Mouse (Mus musculus) kidney, adult 9 months (tissue): ENCODE data around the gene Fam92b.

Experiments
- DNase-seq: peaks from one replicate; pipeline ENCODE4 v3.0.0; 2022

Gene Fam92b

DNA sequence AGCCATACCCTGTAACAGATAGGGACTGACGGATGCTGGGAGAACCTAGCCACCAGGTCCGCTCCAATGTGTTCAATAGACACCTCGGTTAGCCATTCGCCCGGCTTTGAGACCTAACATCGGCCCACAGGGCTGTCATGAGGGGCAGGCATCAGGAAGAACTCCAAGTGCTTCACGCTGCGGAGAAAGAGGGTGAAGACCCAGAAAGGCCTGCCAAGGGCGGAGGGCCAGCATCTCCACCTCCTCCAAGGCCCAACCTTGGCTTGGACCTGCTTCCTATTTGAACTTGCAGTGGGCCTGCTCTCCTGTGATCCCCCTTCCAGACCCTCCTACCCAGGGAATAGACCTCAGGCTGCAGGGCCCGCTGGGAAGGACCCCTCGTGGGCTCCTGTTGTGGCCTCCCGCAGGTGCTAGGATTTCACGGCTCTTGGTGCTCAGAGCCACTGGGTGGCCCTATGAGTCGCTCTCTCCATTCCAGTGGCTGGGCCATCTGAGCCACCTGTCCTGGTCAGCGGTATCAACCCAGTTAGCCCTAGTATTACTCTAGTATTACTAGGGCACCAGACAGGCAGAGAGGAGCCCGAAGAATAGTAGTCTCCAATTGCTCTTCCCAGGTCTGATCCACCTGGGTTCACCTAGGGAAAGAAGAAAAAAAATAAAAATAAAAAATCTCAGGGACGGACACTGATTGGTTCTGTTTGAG is 13.0 kb upstream of the Fam92b start:
- no peak for DNase-seq

DNA sequence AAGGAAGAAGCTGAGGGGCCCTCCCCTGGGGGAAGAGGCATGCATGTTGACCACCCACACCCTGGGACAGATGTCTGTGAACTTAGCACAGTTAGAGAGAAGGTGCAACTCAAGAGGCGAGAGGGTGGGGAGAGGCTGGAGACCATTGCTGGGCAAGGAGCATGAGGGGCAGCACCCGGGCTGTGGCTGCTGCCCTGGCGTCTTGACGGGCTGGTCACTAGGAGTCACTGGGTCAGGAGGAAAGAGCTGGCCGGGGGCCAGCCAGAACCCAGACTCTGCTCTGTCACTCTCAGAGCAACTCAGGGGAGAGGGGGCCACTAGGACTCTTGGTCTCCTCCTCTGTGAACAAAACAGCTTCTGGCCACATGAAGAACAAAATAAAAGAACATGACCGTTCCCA is 12.2 kb upstream of the Fam92b start:
- no peak for DNase-seq

- peak; percentile 71 for DNase-seq
Measured at GRCm38 (mm10) chr8:120188510-120188909, 11.2 kb upstream of the Fam92b start.

DNA sequence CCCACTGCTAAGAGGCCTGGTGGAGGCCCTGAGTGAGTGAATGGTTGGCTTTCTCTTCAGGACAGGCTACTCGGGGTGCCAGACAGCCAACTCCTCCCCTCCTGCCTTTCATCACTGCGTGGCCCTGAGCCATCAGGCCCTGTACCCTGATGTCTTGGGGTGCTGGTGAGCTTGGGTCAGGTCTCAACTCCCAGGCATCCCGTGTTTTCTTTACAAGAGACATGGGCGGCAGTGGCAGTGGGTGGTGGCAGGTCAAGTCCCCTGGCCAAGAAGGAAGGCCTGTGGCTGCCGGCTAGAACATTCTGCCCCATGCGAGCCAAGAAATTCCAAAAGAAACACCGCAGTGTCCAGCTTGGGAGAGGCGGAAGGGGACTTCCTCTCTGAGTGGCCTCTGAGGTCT is 9.2 kb upstream of the Fam92b start:
- no peak for DNase-seq

GRCm38 (mm10) chr8:120184850-120185792 is 7.9 kb upstream of the Fam92b start:
- no peak for DNase-seq

DNA sequence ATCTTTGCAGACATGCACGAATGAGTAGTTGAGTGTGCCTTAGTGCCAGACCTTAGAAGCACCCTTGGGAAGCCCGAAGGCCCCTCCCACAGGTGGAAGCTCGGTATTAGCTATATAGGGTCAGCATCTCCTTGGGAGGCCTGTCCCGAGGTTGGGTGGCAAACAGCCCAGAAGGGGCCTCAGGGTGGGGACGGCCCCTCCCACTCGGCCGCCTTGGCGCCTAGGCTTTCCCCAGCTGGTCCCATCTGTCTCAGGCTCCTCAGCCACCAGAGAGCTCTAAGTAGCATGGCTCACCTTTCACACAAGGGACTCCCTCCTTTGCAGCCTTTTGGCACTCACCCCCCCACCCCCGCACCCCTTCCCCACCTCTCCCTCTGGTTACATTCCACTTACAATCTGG is 7.1 kb upstream of the Fam92b start:
- no peak for DNase-seq

- no peak for DNase-seq
Measured at GRCm38 (mm10) chr8:120181861-120182414, 4.7 kb upstream of the Fam92b start.

GRCm38 (mm10) chr8:120181274-120181673 is 4.0 kb upstream of the Fam92b start:
- no peak for DNase-seq

DNA sequence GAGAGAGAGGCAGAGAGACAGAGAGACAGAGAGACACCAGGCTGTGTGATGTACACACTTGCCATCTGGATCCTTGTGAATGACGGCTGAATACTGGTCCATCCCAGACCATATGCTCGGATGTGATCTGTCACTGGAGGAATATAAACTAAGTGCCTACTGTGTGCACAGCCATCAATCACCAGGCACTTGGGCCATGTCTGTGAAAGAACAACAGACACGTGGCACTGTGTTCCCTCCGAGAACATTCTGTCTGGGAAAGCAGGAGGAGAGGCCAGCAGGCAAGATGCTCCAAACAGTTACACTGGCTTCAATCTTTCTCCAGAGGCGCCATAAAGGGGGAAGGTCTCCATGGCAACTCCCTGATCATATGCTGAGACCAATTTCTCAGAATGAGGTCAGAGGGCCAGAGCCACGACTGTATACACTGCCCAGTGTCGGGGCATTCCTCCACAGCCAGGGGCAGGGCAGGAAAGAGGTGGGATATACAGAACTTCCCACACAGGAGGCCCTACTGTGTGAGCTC is 3.2 kb upstream of the Fam92b start:
- no peak for DNase-seq

- peak; percentile 92 for DNase-seq
Measured at GRCm38 (mm10) chr8:120179027-120179431, 1.8 kb upstream of the Fam92b start.

DNA sequence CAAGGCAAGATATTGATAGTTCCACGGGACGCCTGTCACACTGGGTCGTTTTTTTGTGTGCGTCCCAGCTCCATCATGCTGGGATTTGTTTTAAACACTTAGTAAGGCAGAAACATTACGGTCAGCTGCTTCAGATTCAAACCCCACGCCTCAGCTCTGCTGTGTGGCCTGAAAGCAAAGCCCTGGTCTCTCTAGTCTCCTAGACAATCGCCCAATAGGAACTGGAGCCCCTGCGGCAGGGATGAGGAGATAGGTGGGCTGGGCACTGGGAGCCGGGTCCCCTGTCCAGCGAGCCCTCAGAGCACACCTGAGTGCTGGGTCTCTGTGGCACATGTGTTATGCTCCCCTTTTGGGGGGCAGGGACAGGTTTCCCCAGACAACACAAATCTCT is 853 bp upstream of the Fam92b start:
- DNase-seq: no peak

- no peak for DNase-seq
Measured at GRCm38 (mm10) chr8:120176605-120177004, 661 bp downstream of the Fam92b start.

- DNase-seq: no peak
Measured at GRCm38 (mm10) chr8:120174606-120175005, 2.7 kb downstream of the Fam92b start.

DNA sequence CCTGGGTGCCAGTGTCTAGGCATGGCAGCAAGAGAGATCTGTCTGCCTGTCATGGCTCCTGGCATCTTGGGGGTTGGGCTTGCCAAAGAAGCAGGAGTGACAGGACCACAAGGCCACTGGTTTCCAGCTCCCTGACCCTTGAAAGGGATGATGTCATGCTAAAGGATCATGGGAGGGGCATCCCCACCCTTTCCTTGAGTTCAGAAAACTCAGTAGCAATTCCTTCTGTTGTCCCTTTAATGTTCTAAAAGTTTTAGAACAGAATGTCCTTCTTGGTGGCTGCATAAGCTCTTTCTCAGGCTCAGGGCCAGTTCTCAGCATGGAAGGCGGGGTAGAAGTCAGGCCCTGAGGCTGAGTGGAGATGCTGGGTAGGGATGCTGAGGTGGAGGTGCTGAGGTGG is 4.1 kb downstream of the Fam92b start:
- no peak for DNase-seq

DNA sequence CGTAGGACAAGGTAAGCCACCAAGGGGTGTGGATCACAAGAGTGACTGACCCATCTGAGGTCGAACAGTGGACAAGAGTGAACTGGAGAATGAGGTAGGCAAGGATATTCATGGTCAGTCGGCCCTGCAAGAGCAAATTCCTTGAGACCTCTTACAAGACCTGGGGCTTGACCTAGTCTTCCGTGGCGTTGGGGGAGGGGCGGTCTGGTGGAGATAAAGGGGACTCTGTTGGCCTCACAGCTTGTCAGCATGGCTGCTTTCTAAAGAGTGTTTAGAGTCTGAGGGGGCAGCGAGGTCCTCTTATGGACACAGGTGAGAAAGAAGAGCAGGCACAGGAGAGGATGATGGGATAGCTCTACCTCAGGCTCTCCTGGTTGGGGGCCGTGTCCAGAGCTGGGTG is 8.1 kb downstream of the Fam92b start:
- no peak for DNase-seq

DNA sequence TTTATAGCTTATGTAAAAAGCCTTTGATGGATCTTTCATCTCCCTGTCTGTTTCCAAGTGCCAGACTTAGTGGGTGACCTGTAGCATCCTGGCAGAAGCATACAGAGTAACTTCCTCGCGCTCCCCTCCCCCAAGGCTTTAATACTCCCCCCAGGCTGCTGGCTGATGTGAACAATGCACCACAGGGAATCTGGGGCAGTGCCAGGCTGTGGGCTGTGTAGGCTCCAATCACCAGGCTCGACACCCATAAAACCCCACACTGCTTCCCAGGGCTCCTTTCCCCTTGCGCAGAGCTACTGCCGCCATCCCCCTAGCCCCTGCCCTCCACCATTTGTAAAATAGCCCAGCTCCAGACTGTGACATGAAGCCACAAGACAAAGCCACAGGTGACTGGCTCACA is 9.4 kb downstream of the Fam92b start:
- no peak for DNase-seq

DNA sequence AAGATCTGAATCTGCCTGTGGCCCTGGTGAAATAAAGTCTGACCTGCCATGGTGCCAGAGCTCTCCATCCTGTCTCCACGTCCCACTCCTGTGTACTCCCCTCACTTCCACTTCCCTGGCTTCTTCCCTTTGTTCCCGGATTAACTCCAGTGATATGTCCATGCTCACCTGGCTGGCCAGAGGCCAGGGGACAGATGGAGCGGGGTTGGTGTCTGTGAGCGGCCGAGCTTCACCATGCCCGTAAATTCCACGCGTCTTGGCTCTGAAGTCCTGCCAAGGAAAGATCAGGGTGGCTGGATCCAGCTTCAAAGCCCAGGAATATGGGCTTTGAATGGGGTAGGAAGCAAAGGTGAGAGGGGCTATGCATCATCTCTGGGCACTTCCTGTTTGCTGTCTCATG is 10.1 kb downstream of the Fam92b start:
- DNase-seq: no peak

DNA sequence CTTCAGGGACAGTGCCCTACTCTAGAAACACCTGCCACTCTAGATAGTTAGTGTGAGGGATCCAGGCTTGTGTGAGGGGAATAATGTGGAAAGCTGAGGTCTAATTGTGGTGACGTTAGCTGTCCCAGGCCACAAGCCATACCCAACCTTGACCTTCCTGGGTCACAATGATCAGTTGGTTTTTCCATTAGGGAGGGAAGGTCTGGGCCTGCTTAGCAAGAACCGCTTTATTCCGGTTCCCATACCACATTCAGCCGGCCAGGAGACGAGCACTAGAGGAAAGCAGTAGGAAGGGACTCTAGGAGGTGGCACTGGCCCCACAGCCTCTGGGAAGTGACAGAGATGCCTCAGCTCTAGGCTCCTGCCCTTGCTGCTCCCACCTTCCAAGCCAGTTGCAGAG is 13.2 kb downstream of the Fam92b start:
- DNase-seq: peak; percentile 58

DNA sequence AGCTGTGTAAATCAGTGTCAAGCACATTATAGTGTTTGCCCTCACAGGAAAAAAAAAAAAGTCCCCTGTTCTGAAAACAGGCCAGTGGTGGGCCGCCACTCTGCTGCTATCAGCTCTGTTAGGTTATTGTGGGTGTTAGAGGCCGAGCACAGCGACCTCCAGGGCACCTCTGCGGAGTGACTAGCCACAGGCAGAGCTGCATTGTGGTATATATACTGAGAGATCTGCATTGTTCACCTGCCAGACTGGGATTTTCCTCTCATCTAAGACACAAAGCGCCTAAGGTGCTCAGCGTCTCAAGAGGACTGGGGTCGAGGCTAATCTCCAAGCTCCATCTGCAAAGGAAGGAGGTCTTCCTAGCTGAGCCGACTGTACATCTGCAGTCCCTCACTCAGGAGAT is 13.9 kb downstream of the Fam92b start:
- no peak for DNase-seq

GRCm38 (mm10) chr8:120162404-120162752 is 14.9 kb downstream of the Fam92b start:
- DNase-seq: no peak

- DNase-seq: no peak
Measured at GRCm38 (mm10) chr8:120161658-120162403, 15.4 kb downstream of the Fam92b start.

DNA sequence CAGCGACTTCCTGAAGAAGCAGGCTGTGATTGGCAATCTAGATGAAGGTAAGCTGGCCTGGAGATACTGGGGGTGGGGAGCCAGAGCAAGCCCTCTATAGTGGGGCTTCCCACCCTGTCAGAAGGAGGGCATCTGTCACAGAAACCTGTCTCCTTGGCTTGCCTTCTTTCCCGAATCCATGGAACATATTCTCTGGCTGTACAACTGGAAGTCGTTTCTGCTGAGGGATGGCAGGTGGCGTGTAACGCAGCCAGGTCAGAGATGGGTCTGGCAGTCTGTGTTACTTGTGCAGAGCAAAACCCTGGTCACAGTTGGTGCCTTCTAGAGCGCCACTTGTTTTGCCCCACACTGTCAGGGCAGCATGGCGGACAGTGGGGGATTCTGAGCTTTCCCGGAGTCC is 16.9 kb downstream of the Fam92b start:
- no peak for DNase-seq

DNA sequence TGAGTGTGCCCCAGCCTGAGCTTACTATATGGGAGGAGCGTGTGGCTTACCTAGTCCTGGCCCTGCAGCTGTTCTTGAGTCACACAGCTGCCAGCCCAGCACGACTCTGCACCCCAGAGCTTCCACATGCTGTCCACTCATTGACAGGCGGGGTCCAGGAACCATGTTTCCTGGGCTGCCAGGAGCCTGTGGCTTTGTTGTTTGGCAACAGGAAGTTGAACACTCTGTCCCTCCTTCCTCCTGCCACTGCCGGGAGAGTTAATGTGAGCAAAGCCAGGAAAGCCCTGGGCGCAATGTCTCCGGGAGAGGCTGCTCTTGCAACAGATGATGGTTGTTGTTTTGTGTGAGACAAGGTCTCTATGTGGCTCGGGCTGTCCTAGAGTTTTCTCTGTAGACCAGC is 24.6 kb downstream of the Fam92b start:
- no peak for DNase-seq
